Mouse (Mus musculus) heart, adult 2 months (tissue): ENCODE measurements at regions not wholly inside any gene's neighbourhood (a gene's known extent, or its start where the extent isn't known, plus 50 kb on each side); places are given as distances from the start of the nearest gene placed in this dataset.

Experiments
- DNase-seq, 2 experiments: peaks; one replicate each; pipeline ENCODE4 v3.0.0; 2021
- H3K27ac ChIP-seq: fragments of 200-600 bp; 2 replicates; pipeline ENCODE4 v1.8.1; 2022
- H3K27me3 ChIP-seq: fragments of 200-500 bp; 2 replicates; pipeline ENCODE4 v1.6.1; 2012; ENCODE audit warnings: mild to moderate bottlenecking, low read length, inconsistent platforms, mixed read lengths; ENCODE audit not compliant: control insufficient read depth, insufficient read depth
- H3K36me3 ChIP-seq: fragments of 200-500 bp; 2 replicates; pipeline ENCODE4 v1.6.1; 2012; ENCODE audit warnings: low read length, inconsistent platforms; ENCODE audit not compliant: control insufficient read depth, insufficient read depth
- H3K4me1 ChIP-seq: fragments of 200-500 bp; 2 replicates; pipeline ENCODE4 v1.6.1; 2011; ENCODE audit warnings: low read length; ENCODE audit not compliant: control insufficient read depth, insufficient read depth
- H3K4me3 ChIP-seq: fragments of 200-600 bp; 2 replicates; pipeline ENCODE4 v1.8.1; 2022
- H3K79me2 ChIP-seq: fragments of 200-500 bp; replicated peaks from 2 replicates; pipeline ENCODE4 v1.6.1; 2012; ENCODE audit warnings: mild to moderate bottlenecking, inconsistent platforms, low read length, moderate library complexity, mixed read lengths; ENCODE audit not compliant: control insufficient read depth, insufficient read depth
- H3K9ac ChIP-seq: fragments of 200-500 bp; 2 replicates; pipeline ENCODE4 v1.6.1; 2012; ENCODE audit warnings: low read depth, mild to moderate bottlenecking, control low read depth, inconsistent platforms, low read length, mixed read lengths
- CTCF ChIP-seq: fragments of 200-600 bp; IDR thresholded peaks from 2 replicates; pipeline ENCODE4 v1.8.1; 2022; ENCODE audit warnings: antibody characterized with exemption, mild to moderate bottlenecking, moderate library complexity
- EP300 ChIP-seq: fragments of 200-500 bp; IDR thresholded peaks from 2 replicates; pipeline ENCODE4 v1.6.1; 2011; ENCODE audit warnings: low read depth, low read length, control low read depth; ENCODE audit not compliant: insufficient read depth
- POLR2A ChIP-seq: fragments of 200-500 bp; IDR thresholded peaks from 2 replicates; pipeline ENCODE4 v1.6.1; 2011; ENCODE audit warnings: mild to moderate bottlenecking, low read depth, low read length, control low read depth; ENCODE audit not compliant: insufficient read depth
- WGBS: fragments of 180-500 bp; shearing (Covaris S2); methylation state at CpG from one replicate; pipeline ENCODE4 v1.1.7; 2018; 5-methylcytosine and 5-hydroxymethylcytosine counted together
- intact Hi-C: fragments of 180-260 bp; cut with DNase I; formaldehyde crosslinking; loops from one replicate; pipeline ENCODE4 v1.15.1; 2025

DNA sequence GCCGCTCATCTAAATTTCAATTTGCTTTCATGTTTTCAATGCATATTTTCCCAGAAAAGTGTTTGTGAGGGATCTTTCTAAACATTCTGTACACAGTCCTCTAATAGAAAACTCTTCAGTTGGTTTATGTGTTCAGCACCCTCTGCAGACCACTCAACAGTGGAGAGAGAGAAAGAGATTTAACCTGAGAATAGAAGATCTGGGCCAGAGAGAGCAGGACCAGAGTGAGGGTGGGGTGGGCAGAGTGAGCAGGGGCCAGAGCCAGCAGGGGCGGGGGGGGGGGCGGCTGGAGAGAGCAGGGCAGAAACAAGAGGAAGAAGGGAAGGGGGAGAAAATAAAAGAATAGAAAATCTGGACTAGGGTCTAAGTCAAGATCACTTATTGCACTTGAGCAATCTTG is 318.7 kb downstream of the Lmo7 start:
- no peak for DNase-seq
- 44% methylated on average over 3 of the region's 3 CpGs for WGBS
- Histone ChIP-seq H3K79me2 (no peaks in the 10 kb centered on the region), H3K4me3 (no peak overlapping the region), H3K4me1 (no peaks in the 10 kb centered on the region), H3K27me3 (no peaks in the 10 kb centered on the region), H3K27ac (no peak overlapping the region), H3K36me3 (no peaks in the 10 kb centered on the region), H3K9ac (no peak overlapping the region)
- TF ChIP-seq CTCF (no peak), POLR2A (no peak), EP300 (no peak)
- intact Hi-C loops, result no loop called here

GRCm38 (mm10) chr14:102038145-102038544 is 308.4 kb downstream of the Lmo7 start:
- Histone ChIP-seq H3K4me3 (no peak overlapping the region), H3K36me3 (no peaks in the 10 kb centered on the region), H3K9ac (no peak overlapping the region), H3K4me1 (no peaks in the 10 kb centered on the region), H3K79me2 (no peaks in the 10 kb centered on the region), H3K27me3 (no peaks in the 10 kb centered on the region), H3K27ac (no peak overlapping the region)
- TF ChIP-seq EP300, result no peak
- TF ChIP-seq CTCF, result no peak
- no peak for TF ChIP-seq POLR2A
- intact Hi-C loops, result no loop called here
- DNase-seq, result no peak
- 89% methylated on average over 2 of the region's 2 CpGs for WGBS

- no peak overlapping the region for H3K4me3 ChIP-seq
- no peaks in the 10 kb centered on the region for H3K4me1 ChIP-seq
- no peak for DNase-seq
- intact Hi-C loops, result no loop called here
- no peak for TF ChIP-seq EP300
- no peak for TF ChIP-seq CTCF
- no peak for TF ChIP-seq POLR2A
- WGBS, result 82% methylated on average over 5 of the region's 5 CpGs
- no peak overlapping the region for H3K9ac ChIP-seq
- H3K79me2 ChIP-seq, result no peaks in the 10 kb centered on the region
- H3K27ac ChIP-seq, result no peak overlapping the region
- H3K27me3 ChIP-seq, result no peaks in the 10 kb centered on the region
- no peaks in the 10 kb centered on the region for H3K36me3 ChIP-seq
Observed at GRCm38 (mm10) chr14:102037487-102037886, 307.7 kb downstream of the Lmo7 start.

GRCm38 (mm10) chr14:102031047-102031903 is 301.5 kb downstream of the Lmo7 start:
- no peak for DNase-seq
- Histone ChIP-seq H3K79me2 (no peaks in the 10 kb centered on the region), H3K36me3 (no peaks in the 10 kb centered on the region), H3K9ac (no peak overlapping the region), H3K27ac (no peak overlapping the region), H3K4me1 (no peaks in the 10 kb centered on the region), H3K27me3 (no peaks in the 10 kb centered on the region), H3K4me3 (no peak overlapping the region)
- intact Hi-C loops, result no loop called here
- TF ChIP-seq EP300 (no peak), POLR2A (no peak), CTCF (no peak)
- WGBS, result 50% methylated on average over 10 of the region's 10 CpGs

DNA sequence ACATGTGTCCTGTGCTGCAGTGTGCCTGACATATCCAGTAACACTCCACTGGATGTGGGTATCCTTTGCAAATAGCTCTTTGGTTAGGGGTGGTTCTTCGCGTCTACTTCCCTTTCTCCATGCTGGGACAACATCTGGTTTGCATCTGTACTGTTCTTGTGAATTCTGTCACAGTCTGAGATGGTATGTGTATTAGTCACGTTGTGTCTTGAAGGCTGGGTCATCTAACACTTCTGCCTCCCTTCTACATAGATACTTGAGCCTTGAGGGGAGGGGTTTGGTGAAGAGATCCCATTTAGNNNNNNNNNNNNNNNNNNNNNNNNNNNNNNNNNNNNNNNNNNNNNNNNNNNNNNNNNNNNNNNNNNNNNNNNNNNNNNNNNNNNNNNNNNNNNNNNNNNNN is 294.9 kb downstream of the Lmo7 start:
- no peaks in the 10 kb centered on the region for H3K36me3 ChIP-seq
- DNase-seq, result no peak
- no peaks in the 10 kb centered on the region for H3K4me1 ChIP-seq
- WGBS, result 57% methylated on average over 3 of the region's 3 CpGs
- no peak for TF ChIP-seq POLR2A
- TF ChIP-seq CTCF, result no peak
- TF ChIP-seq EP300, result no peak
- no peak overlapping the region for H3K4me3 ChIP-seq
- no peak overlapping the region for H3K9ac ChIP-seq
- H3K79me2 ChIP-seq, result no peaks in the 10 kb centered on the region
- H3K27me3 ChIP-seq, result no peaks in the 10 kb centered on the region
- intact Hi-C loops, result no loop called here
- no peak overlapping the region for H3K27ac ChIP-seq

DNA sequence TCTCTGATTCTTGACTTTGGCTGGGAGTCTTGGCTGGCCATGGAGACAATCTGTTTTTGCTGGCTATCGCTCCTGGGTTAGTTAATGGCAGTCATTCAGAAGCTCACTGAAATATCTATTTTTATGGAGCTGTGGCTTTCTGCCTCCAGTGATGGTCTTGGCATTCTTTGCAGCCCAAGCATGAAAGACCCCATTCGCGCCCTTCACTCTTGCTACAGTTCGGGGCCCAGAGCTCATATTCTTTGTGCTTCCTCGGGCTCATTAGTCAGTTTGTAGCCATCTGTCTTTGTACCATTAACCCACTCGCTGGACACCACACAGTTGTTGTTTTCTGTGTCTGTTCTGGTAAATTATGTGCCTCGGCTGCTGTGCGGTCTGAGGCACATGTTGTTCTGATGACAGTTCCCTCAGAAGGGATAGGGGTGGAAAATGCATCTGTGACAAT is 290.4 kb downstream of the Lmo7 start:
- Histone ChIP-seq H3K9ac (no peak overlapping the region), H3K79me2 (no peaks in the 10 kb centered on the region), H3K36me3 (no peaks in the 10 kb centered on the region), H3K4me1 (peaks cover 2% of the 10 kb centered on the region; the same call in 1 of the 2 replicates), H3K27me3 (no peaks in the 10 kb centered on the region), H3K4me3 (no peak overlapping the region), H3K27ac (no peak overlapping the region)
- TF ChIP-seq CTCF, result no peak
- no peak for TF ChIP-seq EP300
- no peak for TF ChIP-seq POLR2A
- peak; percentile 28 to 34 for DNase-seq
- intact Hi-C loops, result no loop called here
- WGBS, result 65% methylated on average over 8 of the region's 8 CpGs
